Mouse (Mus musculus) MEL (cell line): ENCODE results near the gene Umad1.

Experiments
- CTCF ChIP-seq, 3 experiments: IDR thresholded peaks in 2 of 3; conservative IDR thresholded peaks in 1 of 3; 2 replicates each; pipeline ENCODE4 v1.5.1; 2011 to 2012; ENCODE audit warnings: low read length in 3 of 3, low read depth in 2 of 3, mild to moderate bottlenecking in 2 of 3, improper control_type of control experiment in 1 of 3, inconsistent platforms in 1 of 3, mixed read lengths in 1 of 3, moderate library complexity in 1 of 3; ENCODE audit not compliant: control insufficient read depth in 1 of 3, insufficient read depth in 1 of 3, poor library complexity in 1 of 3, severe bottlenecking in 1 of 3
- ELF1 ChIP-seq: IDR thresholded peaks from 2 replicates; pipeline ENCODE4 v1.6.1; 2014; ENCODE audit warnings: low read depth, mild to moderate bottlenecking, inconsistent platforms, low read length, improper control_type of control experiment, moderate library complexity
- EP300 ChIP-seq, 2 experiments: IDR thresholded peaks; 2 replicates each; pipeline ENCODE4 v1.6.1; 2011; ENCODE audit warnings: improper control_type of control experiment in 2 of 2, low read length in 2 of 2, low read depth in 1 of 2, mild to moderate bottlenecking in 1 of 2
- ETS1 ChIP-seq: IDR thresholded peaks from 2 replicates; pipeline ENCODE4 v1.6.1; 2012; ENCODE audit warnings: low read depth, mild to moderate bottlenecking, inconsistent platforms, low read length, improper control_type of control experiment, moderate library complexity
- GABPA ChIP-seq: IDR thresholded peaks from 2 replicates; pipeline ENCODE4 v1.6.1; 2012; ENCODE audit warnings: low read depth, mild to moderate bottlenecking, inconsistent platforms, low read length, improper control_type of control experiment, moderate library complexity
- JUND ChIP-seq: IDR thresholded peaks from 2 replicates; pipeline ENCODE4 v1.6.1; 2011; ENCODE audit warnings: low read depth, mild to moderate bottlenecking, improper control_type of control experiment, low read length
- MAX ChIP-seq: IDR thresholded peaks from 2 replicates; pipeline ENCODE4 v1.6.1; 2011; ENCODE audit warnings: low read length, improper control_type of control experiment
- NELFE ChIP-seq: IDR thresholded peaks from 2 replicates; pipeline ENCODE4 v1.6.1; 2011; ENCODE audit warnings: low read depth, low read length, improper control_type of control experiment
- POLR2A ChIP-seq, 2 experiments: IDR thresholded peaks; 2 replicates each; pipeline ENCODE4 v1.6.1; 2011 to 2012; ENCODE audit warnings: low read length in 2 of 2, mild to moderate bottlenecking in 2 of 2, control low read depth in 1 of 2, improper control_type of control experiment in 1 of 2, low read depth in 1 of 2, moderate library complexity in 1 of 2; ENCODE audit not compliant: control insufficient read depth in 1 of 2, insufficient read depth in 1 of 2, poor library complexity in 1 of 2
- UBTF ChIP-seq: IDR thresholded peaks from 2 replicates; pipeline ENCODE4 v1.6.1; 2012; ENCODE audit warnings: low read depth, mild to moderate bottlenecking, inconsistent platforms, low read length, improper control_type of control experiment, moderate library complexity, borderline replicate concordance; ENCODE audit not compliant: insufficient read depth

- no peak for TF ChIP-seq POLR2A (IDR thresholded peaks at IDR 0.05; ENCODE audit: control insufficient read depth in 1 of 2, insufficient read depth in 1 of 2, low read depth in 1 of 2, low read length in 2 of 2, poor library complexity in 1 of 2)
- no peak for TF ChIP-seq CTCF (IDR thresholded peaks at IDR 0.05 in 2 of 3, conservative IDR thresholded peaks at IDR 0.05 in 1 of 3; ENCODE audit: control insufficient read depth in 1 of 3, insufficient read depth in 1 of 3, low read depth in 2 of 3, low read length in 3 of 3, poor library complexity in 1 of 3, severe bottlenecking in 1 of 3)
- no peak for TF ChIP-seq NELFE
- no peak for TF ChIP-seq EP300 (IDR thresholded peaks at IDR 0.05; ENCODE audit: low read depth in 1 of 2, low read length in 2 of 2)
- TF ChIP-seq UBTF: no peak
- TF ChIP-seq JUND: no peak
- TF ChIP-seq MAX: no peak
- TF ChIP-seq ELF1: no peak
- no peak for TF ChIP-seq GABPA
- TF ChIP-seq ETS1: no peak
These were observed 35.1 kb downstream of the Umad1 start for GRCm38 (mm10) chr6:8294048-8294784.
